Mouse (Mus musculus): ENCODE results near the gene Bspry. TPM values are rescaled to one million over a fixed set of nuclear protein-coding genes. Genes with fewer than 3 reads are reported as not detected.

Bspry gene
- polyA plus RNA-seq, 1 experiment from 2014 or later: 0.56 TPM

- H3K27ac ChIP-seq: peak overlapping the region; percentile 25; the same call in 1 of the 2 replicates
- peak overlapping the region; percentile 85 for H3K9ac ChIP-seq
- peak overlapping the region; percentile 75 for H3K4me2 ChIP-seq
- ATAC-seq: no peak
- no peaks in the 10 kb centered on the region for H3K9me3 ChIP-seq (replicated peaks)
- peak overlapping the region; percentile 76 for H3K4me3 ChIP-seq
- H3K27me3 ChIP-seq: no peaks in the 10 kb centered on the region
- peaks cover 13% of the 10 kb centered on the region for H3K36me3 ChIP-seq (ENCODE audit: poor library complexity, severe bottlenecking)
- peaks cover 20% of the 10 kb centered on the region for H3K4me1 ChIP-seq
- 53% methylated on average over 13 of the region's 13 CpGs for WGBS
These were observed 38.7 kb downstream of the Bspry start for GRCm38 (mm10) chr4:62518416-62519121.

GRCm38 (mm10) chr4:62519122-62519848 is 39.4 kb downstream of the Bspry start:
- WGBS: 2% methylated on average over 26 of the region's 26 CpGs
- Histone ChIP-seq H3K4me1 (peaks cover 27% of the 10 kb centered on the region), H3K36me3 (ENCODE audit: poor library complexity, severe bottlenecking) (peaks cover 12% of the 10 kb centered on the region; the same call in 1 of the 2 replicates), H3K4me2 (peak overlapping the region; percentile 75), H3K9me3 (replicated peaks) (no peaks in the 10 kb centered on the region), H3K27me3 (no peaks in the 10 kb centered on the region), H3K27ac (peak overlapping the region; percentile 74), H3K9ac (peak overlapping the region; percentile 85), H3K4me3 (peak overlapping the region; percentile 76)
- ATAC-seq: peak; percentile 78; the same call in 1 of the 2 replicates

GRCm38 (mm10) chr4:62519849-62520233 is 40.0 kb downstream of the Bspry start, which contains the start of gene Alad:
TSS of gene Alad (minus strand) at chr4:62519918.
- Histone ChIP-seq H3K9ac (peak within 1 kb of the TSS; percentile 85), H3K4me3 (peak within 1 kb of the TSS; percentile 76), H3K27me3 (no peaks in the 10 kb centered on the region), H3K4me2 (peak within 1 kb of the TSS; percentile 75), H3K4me1 (peaks cover 30% of the 10 kb centered on the region), H3K9me3 (replicated peaks) (no peaks in the 10 kb centered on the region), H3K36me3 (ENCODE audit: poor library complexity, severe bottlenecking) (peaks cover 12% of the 10 kb centered on the region; the same call in 1 of the 2 replicates), H3K27ac (peak within 1 kb of the TSS; percentile 74)
- WGBS: under 1% methylated on average over 37 of the region's 37 CpGs
- peak; percentile 91 for ATAC-seq

GRCm38 (mm10) chr4:62520892-62521400 is 41.1 kb downstream of the Bspry start:
- ATAC-seq: no peak
- no peak overlapping the region for H3K27ac ChIP-seq
- H3K36me3 ChIP-seq (ENCODE audit: poor library complexity, severe bottlenecking): peaks cover 12% of the 10 kb centered on the region; the same call in 1 of the 2 replicates
- WGBS: 89% methylated on average over 2 of the region's 2 CpGs
- no peaks in the 10 kb centered on the region for H3K27me3 ChIP-seq
- no peaks in the 10 kb centered on the region for H3K9me3 ChIP-seq (replicated peaks)
- no peak overlapping the region for H3K4me3 ChIP-seq
- no peak overlapping the region for H3K9ac ChIP-seq
- H3K4me2 ChIP-seq: no peak overlapping the region
- H3K4me1 ChIP-seq: peaks cover 30% of the 10 kb centered on the region

GRCm38 (mm10) chr4:62524651-62525488 is 45.0 kb downstream of the Bspry start, which contains the start of the genes Pole3 and 4933430I17Rik:
TSS of gene Pole3 (minus strand) at chr4:62525068.
TSS of gene 4933430I17Rik (plus strand) at chr4:62525369.
- under 1% methylated on average over 59 of the region's 59 CpGs for WGBS
- ATAC-seq: peak; percentile 99
- Histone ChIP-seq H3K9me3 (replicated peaks) (no peaks in the 10 kb centered on the region), H3K4me2 (peak within 1 kb of the TSS; percentile 84), H3K27me3 (no peaks in the 10 kb centered on the region; the same call in 1 of the 2 replicates), H3K36me3 (ENCODE audit: poor library complexity, severe bottlenecking) (peaks cover 12% of the 10 kb centered on the region; the same call in 1 of the 2 replicates), H3K9ac (peak within 1 kb of the TSS; percentile 83), H3K4me1 (peaks cover 17% of the 10 kb centered on the region), H3K4me3 (peak within 1 kb of the TSS; percentile 61), H3K27ac (peak within 1 kb of the TSS; percentile 88)

GRCm38 (mm10) chr4:62525489-62525811 is 45.6 kb downstream of the Bspry start:
- Histone ChIP-seq H3K27ac (no peak overlapping the region), H3K36me3 (ENCODE audit: poor library complexity, severe bottlenecking) (peaks cover 12% of the 10 kb centered on the region; the same call in 1 of the 2 replicates), H3K4me2 (peak overlapping the region; percentile 48), H3K4me3 (peak overlapping the region; percentile 61), H3K9ac (peak overlapping the region; percentile 83; the same call in 1 of the 2 replicates), H3K9me3 (replicated peaks) (no peaks in the 10 kb centered on the region), H3K27me3 (no peaks in the 10 kb centered on the region; the same call in 1 of the 2 replicates), H3K4me1 (peaks cover 13% of the 10 kb centered on the region)
- ATAC-seq: no peak
- 1% methylated on average over 10 of the region's 10 CpGs for WGBS

- H3K9me3 ChIP-seq (replicated peaks): no peaks in the 10 kb centered on the region
- no peak for ATAC-seq
- WGBS: 61% methylated on average over 2 of the region's 2 CpGs
These were observed 46.4 kb downstream of the Bspry start for GRCm38 (mm10) chr4:62526256-62526655.

GRCm38 (mm10) chr4:62527655-62528054 is 47.8 kb downstream of the Bspry start:
- ATAC-seq: no peak
- Histone ChIP-seq H3K9ac (no peak overlapping the region), H3K9me3 (replicated peaks) (no peaks in the 10 kb centered on the region), H3K4me1 (peaks cover 11% of the 10 kb centered on the region), H3K27ac (no peak overlapping the region), H3K36me3 (ENCODE audit: poor library complexity, severe bottlenecking) (peaks cover 10% of the 10 kb centered on the region; the same call in 1 of the 2 replicates), H3K27me3 (no peaks in the 10 kb centered on the region; the same call in 1 of the 2 replicates), H3K4me3 (no peak overlapping the region), H3K4me2 (no peak overlapping the region)
- WGBS: 87% methylated on average over 4 of the region's 4 CpGs

More at GRCm38 (mm10) chr4:62526256-62526655, 46.4 kb downstream of the Bspry start:
- Histone ChIP-seq H3K4me3 (no peak overlapping the region), H3K27ac (no peak overlapping the region), H3K27me3 (no peaks in the 10 kb centered on the region; the same call in 1 of the 2 replicates), H3K9ac (no peak overlapping the region), H3K36me3 (ENCODE audit: poor library complexity, severe bottlenecking) (peaks cover 12% of the 10 kb centered on the region; the same call in 1 of the 2 replicates), H3K4me2 (no peak overlapping the region), H3K4me1 (peaks cover 11% of the 10 kb centered on the region)

- Histone ChIP-seq H3K4me1 (no peaks in the 10 kb centered on the region), H3K27ac (no peak overlapping the region), H3K9ac (no peak overlapping the region), H3K36me3 (ENCODE audit: poor library complexity, severe bottlenecking) (no peaks in the 10 kb centered on the region), H3K27me3 (no peaks in the 10 kb centered on the region), H3K4me2 (no peak overlapping the region), H3K4me3 (no peak overlapping the region), H3K9me3 (replicated peaks) (no peaks in the 10 kb centered on the region)
- WGBS: 75% methylated on average over 6 of the region's 6 CpGs
- ATAC-seq: no peak
These were observed 53.9 kb downstream of the Bspry start for GRCm38 (mm10) chr4:62533729-62534128.

GRCm38 (mm10) chr4:62541802-62542201 is 61.9 kb downstream of the Bspry start:
- Histone ChIP-seq H3K4me3 (no peak overlapping the region), H3K36me3 (ENCODE audit: poor library complexity, severe bottlenecking) (no peaks in the 10 kb centered on the region), H3K27ac (no peak overlapping the region), H3K27me3 (no peaks in the 10 kb centered on the region), H3K4me1 (no peaks in the 10 kb centered on the region), H3K9ac (no peak overlapping the region), H3K4me2 (no peak overlapping the region), H3K9me3 (replicated peaks) (no peaks in the 10 kb centered on the region)
- ATAC-seq: peak; percentile 65; the same call in 1 of the 2 replicates
- 76% methylated on average over 3 of the region's 3 CpGs for WGBS

- no peaks in the 10 kb centered on the region for H3K9me3 ChIP-seq (replicated peaks)
- ATAC-seq: no peak
- H3K27ac ChIP-seq: no peak overlapping the region
- no peak overlapping the region for H3K4me2 ChIP-seq
- WGBS: 86% methylated on average over 6 of the region's 6 CpGs
- no peak overlapping the region for H3K9ac ChIP-seq
- H3K4me3 ChIP-seq: no peak overlapping the region
- no peaks in the 10 kb centered on the region for H3K36me3 ChIP-seq (ENCODE audit: poor library complexity, severe bottlenecking)
- no peaks in the 10 kb centered on the region for H3K4me1 ChIP-seq
- no peaks in the 10 kb centered on the region for H3K27me3 ChIP-seq
These were observed 63.9 kb downstream of the Bspry start for GRCm38 (mm10) chr4:62543782-62544181.
